Mouse (Mus musculus): ENCODE results near the gene Wdfy2. TPM values are rescaled to one million over a fixed set of nuclear protein-coding genes. Genes with fewer than 3 reads are reported as not detected.

The Wdfy2 gene
- polyA plus RNA-seq, 1 experiment from 2014 or later, result 14.8 TPM

GRCm38 (mm10) chr14:62916488-62917034 lies 79.1 kb downstream of the Wdfy2 start:
- H3K36me3 ChIP-seq, result no peaks in the 10 kb centered on the region
- H3K9me3 ChIP-seq (replicated peaks), result no peaks in the 10 kb centered on the region
- no peaks in the 10 kb centered on the region for H3K27me3 ChIP-seq (ENCODE audit: low read depth, poor library complexity, severe bottlenecking)
- no peaks in the 10 kb centered on the region for H3K4me1 ChIP-seq
- H3K4me3 ChIP-seq, result no peak overlapping the region
- DNase-seq (ENCODE audit: low spot score), result no peak
- H3K27ac ChIP-seq (replicated peaks), result no peak overlapping the region
- 93% methylated on average over 10 of the region's 10 CpGs for WGBS

GRCm38 (mm10) chr14:62921401-62921800 lies 83.9 kb downstream of the Wdfy2 start:
- no peaks in the 10 kb centered on the region for H3K27me3 ChIP-seq (ENCODE audit: low read depth, poor library complexity, severe bottlenecking)
- H3K36me3 ChIP-seq, result peaks cover 20% of the 10 kb centered on the region
- WGBS, result 91% methylated on average over 5 of the region's 5 CpGs
- H3K9me3 ChIP-seq (replicated peaks), result no peaks in the 10 kb centered on the region
- H3K4me3 ChIP-seq, result no peak overlapping the region
- DNase-seq (ENCODE audit: low spot score), result no peak
- no peaks in the 10 kb centered on the region for H3K4me1 ChIP-seq
- no peak overlapping the region for H3K27ac ChIP-seq (replicated peaks)

GRCm38 (mm10) chr14:62922637-62923036 lies 85.2 kb downstream of the Wdfy2 start:
- Histone ChIP-seq H3K36me3 (peaks cover 24% of the 10 kb centered on the region), H3K4me1 (no peaks in the 10 kb centered on the region), H3K9me3 (replicated peaks) (no peaks in the 10 kb centered on the region), H3K27me3 (ENCODE audit: low read depth, poor library complexity, severe bottlenecking) (no peaks in the 10 kb centered on the region), H3K4me3 (no peak overlapping the region), H3K27ac (replicated peaks) (no peak overlapping the region)
- DNase-seq (ENCODE audit: low spot score), result no peak

GRCm38 (mm10) chr14:62924800-62925199 lies 87.3 kb downstream of the Wdfy2 start:
- H3K27me3 ChIP-seq (ENCODE audit: low read depth, poor library complexity, severe bottlenecking), result no peaks in the 10 kb centered on the region
- no peaks in the 10 kb centered on the region for H3K4me1 ChIP-seq
- no peak overlapping the region for H3K27ac ChIP-seq (replicated peaks)
- H3K36me3 ChIP-seq, result peaks cover 45% of the 10 kb centered on the region
- H3K9me3 ChIP-seq (replicated peaks), result no peaks in the 10 kb centered on the region
- WGBS, result 85% methylated on average over 4 of the region's 4 CpGs
- H3K4me3 ChIP-seq, result no peak overlapping the region
- no peak for DNase-seq (ENCODE audit: low spot score)

- Histone ChIP-seq H3K27me3 (ENCODE audit: low read depth, poor library complexity, severe bottlenecking) (no peaks in the 10 kb centered on the region), H3K4me3 (no peak overlapping the region), H3K36me3 (peaks cover 70% of the 10 kb centered on the region), H3K27ac (replicated peaks) (no peak overlapping the region), H3K4me1 (no peaks in the 10 kb centered on the region), H3K9me3 (replicated peaks) (no peaks in the 10 kb centered on the region)
- no peak for DNase-seq (ENCODE audit: low spot score)
- 79% methylated on average over 5 of the region's 5 CpGs for WGBS
These were observed 90.6 kb downstream of the Wdfy2 start for GRCm38 (mm10) chr14:62928101-62928541.

GRCm38 (mm10) chr14:62935361-62935760 lies 97.9 kb downstream of the Wdfy2 start:
- DNase-seq (ENCODE audit: low spot score), result no peak
- Histone ChIP-seq H3K27me3 (ENCODE audit: low read depth, poor library complexity, severe bottlenecking) (no peaks in the 10 kb centered on the region), H3K36me3 (peaks cover 63% of the 10 kb centered on the region), H3K9me3 (replicated peaks) (no peaks in the 10 kb centered on the region; the same call in 1 of the 2 replicates), H3K4me1 (no peaks in the 10 kb centered on the region; the same call in 1 of the 2 replicates), H3K4me3 (no peak overlapping the region), H3K27ac (replicated peaks) (no peak overlapping the region)
- 91% methylated on average over 9 of the region's 9 CpGs for WGBS

- DNase-seq (ENCODE audit: low spot score), result no peak
- H3K36me3 ChIP-seq, result peaks cover 57% of the 10 kb centered on the region
- no peaks in the 10 kb centered on the region; the same call in 1 of the 2 replicates for H3K9me3 ChIP-seq (replicated peaks)
- WGBS, result 94% methylated on average over 6 of the region's 6 CpGs
- H3K4me1 ChIP-seq, result no peaks in the 10 kb centered on the region; the same call in 1 of the 2 replicates
- H3K4me3 ChIP-seq, result no peak overlapping the region
- no peaks in the 10 kb centered on the region for H3K27me3 ChIP-seq (ENCODE audit: low read depth, poor library complexity, severe bottlenecking)
- no peak overlapping the region for H3K27ac ChIP-seq (replicated peaks)
These were observed 99.3 kb downstream of the Wdfy2 start for GRCm38 (mm10) chr14:62936631-62937380.

- Histone ChIP-seq H3K27ac (replicated peaks) (no peak overlapping the region), H3K4me3 (no peak overlapping the region), H3K27me3 (ENCODE audit: low read depth, poor library complexity, severe bottlenecking) (no peaks in the 10 kb centered on the region), H3K4me1 (no peaks in the 10 kb centered on the region; the same call in 1 of the 2 replicates), H3K36me3 (peaks cover 58% of the 10 kb centered on the region), H3K9me3 (replicated peaks) (no peaks in the 10 kb centered on the region; the same call in 1 of the 2 replicates)
- no peak for DNase-seq (ENCODE audit: low spot score)
- WGBS, result 70% methylated on average over 5 of the region's 5 CpGs
These were observed 100.2 kb downstream of the Wdfy2 start for GRCm38 (mm10) chr14:62937675-62938074.

GRCm38 (mm10) chr14:62939435-62939834 lies 102.0 kb downstream of the Wdfy2 start:
- H3K36me3 ChIP-seq, result peaks cover 65% of the 10 kb centered on the region
- H3K9me3 ChIP-seq (replicated peaks), result no peaks in the 10 kb centered on the region; the same call in 1 of the 2 replicates
- H3K27me3 ChIP-seq (ENCODE audit: low read depth, poor library complexity, severe bottlenecking), result no peaks in the 10 kb centered on the region
- H3K27ac ChIP-seq (replicated peaks), result no peak overlapping the region
- no peak overlapping the region for H3K4me3 ChIP-seq
- no peaks in the 10 kb centered on the region; the same call in 1 of the 2 replicates for H3K4me1 ChIP-seq
- 96% methylated on average over 3 of the region's 3 CpGs for WGBS
- DNase-seq (ENCODE audit: low spot score), result no peak

- no peak overlapping the region for H3K4me3 ChIP-seq
- DNase-seq (ENCODE audit: low spot score), result no peak
- H3K9me3 ChIP-seq (replicated peaks), result no peaks in the 10 kb centered on the region; the same call in 1 of the 2 replicates
- H3K4me1 ChIP-seq, result peaks cover 3% of the 10 kb centered on the region
- 92% methylated on average over 14 of the region's 14 CpGs for WGBS
- H3K27ac ChIP-seq (replicated peaks), result no peak overlapping the region
- H3K27me3 ChIP-seq (ENCODE audit: low read depth, poor library complexity, severe bottlenecking), result no peaks in the 10 kb centered on the region
- H3K36me3 ChIP-seq, result peaks cover 66% of the 10 kb centered on the region
These were observed 103.1 kb downstream of the Wdfy2 start for GRCm38 (mm10) chr14:62940383-62941074.

GRCm38 (mm10) chr14:62946794-62947193 lies 109.3 kb downstream of the Wdfy2 start:
- no peak overlapping the region for H3K27ac ChIP-seq (replicated peaks)
- peaks cover 16% of the 10 kb centered on the region for H3K4me1 ChIP-seq
- no peaks in the 10 kb centered on the region for H3K27me3 ChIP-seq (ENCODE audit: low read depth, poor library complexity, severe bottlenecking)
- no peak overlapping the region for H3K4me3 ChIP-seq
- WGBS, result 93% methylated on average over 3 of the region's 3 CpGs
- no peaks in the 10 kb centered on the region for H3K9me3 ChIP-seq (replicated peaks)
- H3K36me3 ChIP-seq, result peaks cover 42% of the 10 kb centered on the region
- no peak for DNase-seq (ENCODE audit: low spot score)

GRCm38 (mm10) chr14:62956091-62956490 lies 118.6 kb downstream of the Wdfy2 start:
- H3K36me3 ChIP-seq, result peaks cover 85% of the 10 kb centered on the region

GRCm38 (mm10) chr14:62963632-62964031 lies 126.2 kb downstream of the Wdfy2 start:
- Histone ChIP-seq H3K36me3 (peaks cover 20% of the 10 kb centered on the region), H3K27me3 (ENCODE audit: low read depth, poor library complexity, severe bottlenecking) (no peaks in the 10 kb centered on the region), H3K4me3 (no peak overlapping the region), H3K9me3 (replicated peaks) (no peaks in the 10 kb centered on the region), H3K27ac (replicated peaks) (no peak overlapping the region), H3K4me1 (peaks cover 14% of the 10 kb centered on the region)
- no peak for DNase-seq (ENCODE audit: low spot score)
- WGBS, result 90% methylated on average over 4 of the region's 4 CpGs

More at GRCm38 (mm10) chr14:62956091-62956490, 118.6 kb downstream of the Wdfy2 start:
- H3K4me1 ChIP-seq, result no peaks in the 10 kb centered on the region
- no peak for DNase-seq (ENCODE audit: low spot score)
- H3K27ac ChIP-seq (replicated peaks), result no peak overlapping the region
- WGBS, result 90% methylated on average over 9 of the region's 9 CpGs
- no peaks in the 10 kb centered on the region for H3K9me3 ChIP-seq (replicated peaks)
- no peaks in the 10 kb centered on the region for H3K27me3 ChIP-seq (ENCODE audit: low read depth, poor library complexity, severe bottlenecking)
- no peak overlapping the region for H3K4me3 ChIP-seq
